Mouse (Mus musculus) embryonic facial prominence, embryonic 15.5 days (tissue): ENCODE measurements around the gene Bcl2l11. TPM values are rescaled to one million over a fixed set of nuclear protein-coding genes. Genes with fewer than 3 reads are reported as not detected.
A peak's percentile ranks its signal among the peaks of the same experiment; 100 is the strongest.

Experiments
- ATAC-seq: fragments of 200-750 bp; cut with Nextera tagmentation; 2 replicates; pipeline ENCODE4 v1.8.0; 2017; ENCODE audit warnings: low read depth, moderate TSS enrichment; ENCODE audit not compliant: insufficient number of reproducible peaks, low FRiP score, low TSS enrichment
- H3K27ac ChIP-seq: fragments of 300-500 bp; sonication (generic); replicated peaks from 2 replicates; pipeline ENCODE4 v1.5.1; 2015; ENCODE audit warnings: mild to moderate bottlenecking, inconsistent platforms
- H3K27me3 ChIP-seq: fragments of 300-500 bp; sonication (generic); 2 replicates; pipeline ENCODE4 v1.6.1; 2015; ENCODE audit warnings: inconsistent platforms
- H3K36me3 ChIP-seq: fragments of 300-500 bp; sonication (generic); 2 replicates; pipeline ENCODE4 v1.6.1; 2015; ENCODE audit warnings: mild to moderate bottlenecking, inconsistent platforms
- H3K4me1 ChIP-seq: fragments of 300-500 bp; sonication (generic); 2 replicates; pipeline ENCODE4 v1.6.1; 2015; ENCODE audit warnings: inconsistent platforms
- H3K4me2 ChIP-seq: fragments of 300-500 bp; sonication (generic); replicated peaks from 2 replicates; pipeline ENCODE4 v1.6.1; 2015; ENCODE audit warnings: mild to moderate bottlenecking, inconsistent platforms
- H3K4me3 ChIP-seq: fragments of 300-500 bp; sonication (generic); replicated peaks from 2 replicates; pipeline ENCODE4 v1.5.1; 2015; ENCODE audit warnings: mild to moderate bottlenecking, inconsistent platforms
- H3K9ac ChIP-seq: fragments of 300-500 bp; sonication (generic); 2 replicates; pipeline ENCODE4 v1.6.1; 2015; ENCODE audit warnings: inconsistent platforms
- H3K9me3 ChIP-seq: fragments of 300-500 bp; sonication (generic); replicated peaks from 2 replicates; pipeline ENCODE4 v1.6.1; 2016; ENCODE audit warnings: inconsistent platforms
- WGBS: fragments of 180-500 bp; shearing (Covaris S2); methylation state at CpG from one replicate; pipeline ENCODE4 v1.1.7; 2015; 5-methylcytosine and 5-hydroxymethylcytosine counted together
- polyA plus RNA-seq: library from polyadenylated mRNA; unstranded; fragments of >200 nt; fragmentation: Nextera tagmentation; extraction: Ambion mirVana; gene quantifications from 2 replicates; pipeline ENCODE4 v1.2.1, GENCODE M21; 2015

Bcl2l11 gene
- polyA plus RNA-seq, 1 experiment from 2014 or later, result 17.4 TPM

GRCm38 (mm10) chr2:128190196-128190595 is 64.4 kb downstream of the Bcl2l11 start:
- H3K36me3 ChIP-seq, result no peaks in the 10 kb centered on the region
- no peak overlapping the region for H3K4me2 ChIP-seq
- H3K4me1 ChIP-seq, result peaks cover 10% of the 10 kb centered on the region
- no peak overlapping the region for H3K27ac ChIP-seq
- ATAC-seq, result no peak
- H3K4me3 ChIP-seq, result no peak overlapping the region
- H3K9ac ChIP-seq, result no peak overlapping the region
- no peaks in the 10 kb centered on the region for H3K9me3 ChIP-seq
- WGBS, result 65% methylated on average over 5 of the region's 5 CpGs
- H3K27me3 ChIP-seq, result no peaks in the 10 kb centered on the region

GRCm38 (mm10) chr2:128193411-128193810 is 67.6 kb downstream of the Bcl2l11 start:
- no peak overlapping the region for H3K4me2 ChIP-seq
- H3K27me3 ChIP-seq, result no peaks in the 10 kb centered on the region
- H3K4me3 ChIP-seq, result no peak overlapping the region
- no peaks in the 10 kb centered on the region for H3K9me3 ChIP-seq
- H3K9ac ChIP-seq, result no peak overlapping the region
- no peak for ATAC-seq
- no peak overlapping the region for H3K27ac ChIP-seq
- H3K4me1 ChIP-seq, result peaks cover 10% of the 10 kb centered on the region
- H3K36me3 ChIP-seq, result no peaks in the 10 kb centered on the region
- WGBS, result 64% methylated on average over 4 of the region's 4 CpGs

GRCm38 (mm10) chr2:128197379-128197778 is 71.5 kb downstream of the Bcl2l11 start:
- Histone ChIP-seq H3K9ac (no peak overlapping the region), H3K36me3 (no peaks in the 10 kb centered on the region), H3K4me2 (no peak overlapping the region), H3K27ac (no peak overlapping the region), H3K9me3 (no peaks in the 10 kb centered on the region), H3K4me3 (no peak overlapping the region), H3K27me3 (no peaks in the 10 kb centered on the region), H3K4me1 (no peaks in the 10 kb centered on the region)
- WGBS, result 87% methylated on average over 3 of the region's 3 CpGs
- ATAC-seq, result no peak

- H3K27me3 ChIP-seq, result no peaks in the 10 kb centered on the region
- H3K4me3 ChIP-seq, result no peak overlapping the region
- no peak for ATAC-seq
- no peak overlapping the region for H3K9ac ChIP-seq
- no peaks in the 10 kb centered on the region for H3K4me1 ChIP-seq
- H3K27ac ChIP-seq, result no peak overlapping the region
- 71% methylated on average over 3 of the region's 3 CpGs for WGBS
- H3K36me3 ChIP-seq, result no peaks in the 10 kb centered on the region
- H3K4me2 ChIP-seq, result no peak overlapping the region
- H3K9me3 ChIP-seq, result no peaks in the 10 kb centered on the region
Measured at GRCm38 (mm10) chr2:128203147-128203546, 77.3 kb downstream of the Bcl2l11 start.

GRCm38 (mm10) chr2:128203749-128204405 is 78.0 kb downstream of the Bcl2l11 start:
- Histone ChIP-seq H3K4me1 (no peaks in the 10 kb centered on the region), H3K4me3 (no peak overlapping the region), H3K27me3 (no peaks in the 10 kb centered on the region), H3K4me2 (no peak overlapping the region), H3K9me3 (no peaks in the 10 kb centered on the region), H3K27ac (no peak overlapping the region), H3K9ac (no peak overlapping the region), H3K36me3 (no peaks in the 10 kb centered on the region)
- no peak for ATAC-seq
- 70% methylated on average over 6 of the region's 6 CpGs for WGBS

GRCm38 (mm10) chr2:128208541-128208940 is 82.7 kb downstream of the Bcl2l11 start:
- ATAC-seq, result no peak
- Histone ChIP-seq H3K4me2 (no peak overlapping the region), H3K36me3 (no peaks in the 10 kb centered on the region), H3K9me3 (no peaks in the 10 kb centered on the region), H3K4me3 (no peak overlapping the region), H3K9ac (no peak overlapping the region), H3K4me1 (peaks cover 25% of the 10 kb centered on the region), H3K27ac (no peak overlapping the region), H3K27me3 (peaks cover 2% of the 10 kb centered on the region; the same call in 1 of the 2 replicates)
- 82% methylated on average over 1 of the region's 1 CpGs for WGBS

- no peak overlapping the region for H3K9ac ChIP-seq
- ATAC-seq, result no peak
- H3K27me3 ChIP-seq, result peaks cover 2% of the 10 kb centered on the region; the same call in 1 of the 2 replicates
- no peak overlapping the region for H3K4me2 ChIP-seq
- 56% methylated on average over 2 of the region's 2 CpGs for WGBS
- H3K27ac ChIP-seq, result no peak overlapping the region
- H3K9me3 ChIP-seq, result no peaks in the 10 kb centered on the region
- H3K36me3 ChIP-seq, result no peaks in the 10 kb centered on the region
- H3K4me1 ChIP-seq, result peaks cover 25% of the 10 kb centered on the region
- no peak overlapping the region for H3K4me3 ChIP-seq
Measured at GRCm38 (mm10) chr2:128209841-128210329, 84.0 kb downstream of the Bcl2l11 start.

GRCm38 (mm10) chr2:128210376-128210775 is 84.5 kb downstream of the Bcl2l11 start:
- Histone ChIP-seq H3K4me1 (peaks cover 25% of the 10 kb centered on the region), H3K4me3 (no peak overlapping the region), H3K27ac (no peak overlapping the region), H3K9ac (no peak overlapping the region), H3K4me2 (no peak overlapping the region), H3K36me3 (no peaks in the 10 kb centered on the region), H3K27me3 (peaks cover 2% of the 10 kb centered on the region; the same call in 1 of the 2 replicates), H3K9me3 (no peaks in the 10 kb centered on the region)
- WGBS, result 29% methylated on average over 9 of the region's 9 CpGs
- no peak for ATAC-seq

- Histone ChIP-seq H3K4me2 (peak overlapping the region; percentile 32; the same call in 1 of the 2 replicates), H3K9me3 (no peaks in the 10 kb centered on the region), H3K9ac (no peak overlapping the region), H3K27me3 (peaks cover 2% of the 10 kb centered on the region; the same call in 1 of the 2 replicates), H3K4me3 (no peak overlapping the region), H3K36me3 (no peaks in the 10 kb centered on the region), H3K27ac (no peak overlapping the region), H3K4me1 (peaks cover 25% of the 10 kb centered on the region)
- WGBS, result 19% methylated on average over 19 of the region's 19 CpGs
- ATAC-seq, result 0 out of 2 replicates have a peak, but pooled peaks have one; percentile 29
Measured at GRCm38 (mm10) chr2:128211022-128211880, 85.4 kb downstream of the Bcl2l11 start.

- no peak for ATAC-seq
- H3K9ac ChIP-seq, result no peak overlapping the region
- 34% methylated on average over 8 of the region's 8 CpGs for WGBS
- no peak overlapping the region for H3K4me3 ChIP-seq
- H3K9me3 ChIP-seq, result no peaks in the 10 kb centered on the region
- no peak overlapping the region for H3K27ac ChIP-seq
- H3K36me3 ChIP-seq, result no peaks in the 10 kb centered on the region
- peaks cover 2% of the 10 kb centered on the region; the same call in 1 of the 2 replicates for H3K27me3 ChIP-seq
- H3K4me2 ChIP-seq, result no peak overlapping the region
- H3K4me1 ChIP-seq, result peaks cover 25% of the 10 kb centered on the region
Measured at GRCm38 (mm10) chr2:128211881-128212209, 86.0 kb downstream of the Bcl2l11 start.
